Mouse (Mus musculus) lung, postnatal 0 days (tissue): ENCODE measurements around the gene B830017H08Rik.

Source experiments
- CTCF ChIP-seq: IDR thresholded peaks from 2 replicates; pipeline ENCODE4 v1.5.1; 2016; ENCODE audit warnings: antibody characterized with exemption, mild to moderate bottlenecking
- EP300 ChIP-seq: IDR thresholded peaks from 2 replicates; pipeline ENCODE4 v1.6.1; 2016; ENCODE audit warnings: antibody characterized with exemption, mild to moderate bottlenecking, control low read depth

GRCm38 (mm10) chr16:17806581-17807191 lies 26.2 kb upstream of the B830017H08Rik start:
- no peak for TF ChIP-seq EP300
- no peak for TF ChIP-seq CTCF
